Mouse (Mus musculus) lung, adult 2 months (tissue): ENCODE results near the gene Pitpnm2. TPM values are rescaled to one million over a fixed set of nuclear protein-coding genes. Genes with fewer than 3 reads are reported as not detected.
A peak's percentile ranks its signal among the peaks of the same experiment; 100 is the strongest.

Experiments
- DNase-seq: peaks from one replicate; pipeline ENCODE4 v3.0.0; 2022
- H3K4me1 ChIP-seq: fragments of 200-500 bp; 2 replicates; pipeline ENCODE4 v1.6.1; 2011; ENCODE audit warnings: low read length; ENCODE audit not compliant: control insufficient read depth, insufficient read depth
- H3K4me3 ChIP-seq: fragments of 200-500 bp; replicated peaks from 2 replicates; pipeline ENCODE3; 2011; ENCODE audit warnings: low read depth, mild to moderate bottlenecking, control low read depth, low read length; ENCODE audit errors: extremely low read depth
- CTCF ChIP-seq: fragments of 200-500 bp; IDR thresholded peaks from 2 replicates; pipeline ENCODE4 v1.5.1; 2011; ENCODE audit warnings: mild to moderate bottlenecking, low read length, control low read depth; ENCODE audit not compliant: insufficient read depth
- POLR2A ChIP-seq: fragments of 200-500 bp; IDR thresholded peaks from 2 replicates; pipeline ENCODE4 v1.6.1; 2011; ENCODE audit warnings: low read depth, mild to moderate bottlenecking, control low read depth, low read length, borderline replicate concordance; ENCODE audit errors: extremely low read depth
- WGBS: fragments of 180-500 bp; shearing (Covaris S2); methylation state at CpG from one replicate; pipeline ENCODE4 v1.1.7; 2018; 5-methylcytosine and 5-hydroxymethylcytosine counted together
- polyA plus RNA-seq: library from polyadenylated mRNA; depleted of rRNA; stranded (reverse); fragments of >200 nt; gene quantifications from 2 replicates; pipeline ENCODE4 v1.2.3, GENCODE M21; 2012

Gene Pitpnm2
- polyA plus RNA-seq, 1 experiment = 122 TPM

- Histone ChIP-seq H3K4me1 (peaks cover 27% of the 10 kb centered on the region), H3K4me3 (no peak overlapping the region)
- TF ChIP-seq POLR2A = no peak
- TF ChIP-seq CTCF = no peak
- 60% methylated on average over 15 of the region's 15 CpGs for WGBS
- DNase-seq = no peak
These were observed 63.7 kb downstream of the Pitpnm2 start for GRCm38 (mm10) chr5:124185706-124186464.

- DNase-seq = no peak
These were observed 64.5 kb downstream of the Pitpnm2 start for GRCm38 (mm10) chr5:124184898-124185701.

GRCm38 (mm10) chr5:124184191-124184590 lies 65.4 kb downstream of the Pitpnm2 start:
- no peak overlapping the region for H3K4me3 ChIP-seq
- DNase-seq = no peak
- WGBS = 54% methylated on average over 3 of the region's 3 CpGs
- TF ChIP-seq CTCF = no peak
- TF ChIP-seq POLR2A = no peak
- H3K4me1 ChIP-seq = peaks cover 27% of the 10 kb centered on the region

More at GRCm38 (mm10) chr5:124184898-124185701, 64.5 kb downstream of the Pitpnm2 start:
- TF ChIP-seq POLR2A (no peak), CTCF (no peak)
- Histone ChIP-seq H3K4me1 (peaks cover 27% of the 10 kb centered on the region), H3K4me3 (no peak overlapping the region)
- WGBS = 47% methylated on average over 15 of the region's 15 CpGs

GRCm38 (mm10) chr5:124182642-124183041 lies 66.9 kb downstream of the Pitpnm2 start:
- 70% methylated on average over 7 of the region's 7 CpGs for WGBS

GRCm38 (mm10) chr5:124182097-124182496 lies 67.5 kb downstream of the Pitpnm2 start:
- TF ChIP-seq POLR2A (no peak), CTCF (no peak)
- WGBS = 91% methylated on average over 5 of the region's 5 CpGs
- no peak for DNase-seq
- Histone ChIP-seq H3K4me3 (no peak overlapping the region), H3K4me1 (peaks cover 16% of the 10 kb centered on the region)

More at GRCm38 (mm10) chr5:124182642-124183041, 66.9 kb downstream of the Pitpnm2 start:
- no peak overlapping the region for H3K4me3 ChIP-seq
- H3K4me1 ChIP-seq = peaks cover 22% of the 10 kb centered on the region
- no peak for TF ChIP-seq POLR2A
- TF ChIP-seq CTCF = no peak
- DNase-seq = no peak

GRCm38 (mm10) chr5:124180500-124181167 lies 68.9 kb downstream of the Pitpnm2 start:
- TF ChIP-seq POLR2A (no peak), CTCF (no peak)
- H3K4me3 ChIP-seq = no peak overlapping the region
- peaks cover 8% of the 10 kb centered on the region; the same call in 1 of the 2 replicates for H3K4me1 ChIP-seq
- DNase-seq = no peak
- WGBS = 86% methylated on average over 12 of the region's 12 CpGs

- WGBS = 89% methylated on average over 4 of the region's 4 CpGs
- Histone ChIP-seq H3K4me1 (peaks cover 8% of the 10 kb centered on the region), H3K4me3 (no peak overlapping the region)
- TF ChIP-seq POLR2A (no peak), CTCF (no peak)
- DNase-seq = no peak
These were observed 70.1 kb downstream of the Pitpnm2 start for GRCm38 (mm10) chr5:124179411-124179810.

GRCm38 (mm10) chr5:124176726-124177132 lies 72.8 kb downstream of the Pitpnm2 start:
- no peak; the same call in 1 of the 2 replicates for TF ChIP-seq POLR2A
- TF ChIP-seq CTCF = no peak
- WGBS = 66% methylated on average over 7 of the region's 7 CpGs
- H3K4me3 ChIP-seq = no peak overlapping the region
- DNase-seq = peak; percentile 49
- H3K4me1 ChIP-seq = peaks cover 18% of the 10 kb centered on the region

- 33% methylated on average over 4 of the region's 4 CpGs for WGBS
- DNase-seq = no peak
- no peak for TF ChIP-seq CTCF
- TF ChIP-seq POLR2A = no peak
- Histone ChIP-seq H3K4me1 (peaks cover 19% of the 10 kb centered on the region), H3K4me3 (no peak overlapping the region)
These were observed 74.4 kb downstream of the Pitpnm2 start for GRCm38 (mm10) chr5:124175138-124175537.
